Mouse (Mus musculus): ENCODE measurements around the gene Rxrb. TPM values are rescaled to one million over a fixed set of nuclear protein-coding genes. Genes with fewer than 3 reads are reported as not detected.

The Rxrb gene
- polyA plus RNA-seq, 1 experiment from 2014 or later = 61.1 TPM

GRCm38 (mm10) chr17:34077549-34077948 is 45.9 kb downstream of the Rxrb start:
- Histone ChIP-seq H3K27me3 (peaks cover 11% of the 10 kb centered on the region), H3K36me3 (no peaks in the 10 kb centered on the region), H3K9me3 (no peaks in the 10 kb centered on the region), H3K27ac (replicated peaks) (no peak overlapping the region), H3K4me3 (no peak overlapping the region), H3K4me2 (no peak overlapping the region), H3K9ac (no peak overlapping the region), H3K4me1 (replicated peaks) (peaks cover 3% of the 10 kb centered on the region; the same call in 1 of the 2 replicates)
- no peak for ATAC-seq (ENCODE audit: low FRiP score, low read depth)
- WGBS = under 1% methylated on average over 9 of the region's 9 CpGs

GRCm38 (mm10) chr17:34078148-34078547 is 46.5 kb downstream of the Rxrb start:
- Histone ChIP-seq H3K4me3 (no peak overlapping the region), H3K27me3 (peaks cover 11% of the 10 kb centered on the region), H3K9me3 (no peaks in the 10 kb centered on the region), H3K4me1 (replicated peaks) (peaks cover 6% of the 10 kb centered on the region; the same call in 1 of the 2 replicates), H3K36me3 (no peaks in the 10 kb centered on the region), H3K27ac (replicated peaks) (no peak overlapping the region), H3K9ac (no peak overlapping the region), H3K4me2 (no peak overlapping the region)
- no peak for ATAC-seq (ENCODE audit: low FRiP score, low read depth)
- 49% methylated on average over 4 of the region's 4 CpGs for WGBS

GRCm38 (mm10) chr17:34079002-34079401 is 47.4 kb downstream of the Rxrb start:
- Histone ChIP-seq H3K27me3 (peaks cover 11% of the 10 kb centered on the region), H3K9ac (no peak overlapping the region), H3K4me3 (no peak overlapping the region), H3K4me1 (replicated peaks) (peaks cover 7% of the 10 kb centered on the region; the same call in 1 of the 2 replicates), H3K9me3 (no peaks in the 10 kb centered on the region), H3K36me3 (no peaks in the 10 kb centered on the region), H3K27ac (replicated peaks) (no peak overlapping the region), H3K4me2 (no peak overlapping the region)
- WGBS = 92% methylated on average over 11 of the region's 11 CpGs
- ATAC-seq (ENCODE audit: low FRiP score, low read depth) = no peak

GRCm38 (mm10) chr17:34079621-34080020 is 48.0 kb downstream of the Rxrb start:
- no peak overlapping the region for H3K4me3 ChIP-seq
- H3K4me1 ChIP-seq (replicated peaks) = peaks cover 7% of the 10 kb centered on the region; the same call in 1 of the 2 replicates
- WGBS = 15% methylated on average over 5 of the region's 5 CpGs
- no peaks in the 10 kb centered on the region for H3K36me3 ChIP-seq
- no peaks in the 10 kb centered on the region for H3K9me3 ChIP-seq
- H3K4me2 ChIP-seq = no peak overlapping the region; the same call in 1 of the 2 replicates
- peaks cover 11% of the 10 kb centered on the region for H3K27me3 ChIP-seq
- H3K27ac ChIP-seq (replicated peaks) = no peak overlapping the region
- no peak overlapping the region for H3K9ac ChIP-seq
- ATAC-seq (ENCODE audit: low FRiP score, low read depth) = peak; percentile 91

GRCm38 (mm10) chr17:34083104-34083503 is 51.5 kb downstream of the Rxrb start:
- H3K4me2 ChIP-seq = peak overlapping the region; percentile 21; the same call in 1 of the 2 replicates
- H3K27me3 ChIP-seq = no peaks in the 10 kb centered on the region
- no peaks in the 10 kb centered on the region for H3K36me3 ChIP-seq
- WGBS = 4% methylated on average over 8 of the region's 8 CpGs
- H3K27ac ChIP-seq (replicated peaks) = no peak overlapping the region
- no peak for ATAC-seq (ENCODE audit: low FRiP score, low read depth)
- no peaks in the 10 kb centered on the region for H3K9me3 ChIP-seq
- no peak overlapping the region for H3K9ac ChIP-seq
- no peak overlapping the region for H3K4me3 ChIP-seq
- H3K4me1 ChIP-seq (replicated peaks) = 0 out of 2 replicates have a peak, but pooled peaks cover 4% of the 10 kb centered on the region

- H3K27me3 ChIP-seq = no peaks in the 10 kb centered on the region
Observed at GRCm38 (mm10) chr17:34087386-34087785, 55.8 kb downstream of the Rxrb start.

More at GRCm38 (mm10) chr17:34087386-34087785, 55.8 kb downstream of the Rxrb start:
- no peak overlapping the region for H3K4me3 ChIP-seq
- 0 out of 2 replicates have a peak, but pooled peaks cover 4% of the 10 kb centered on the region for H3K4me1 ChIP-seq (replicated peaks)
- H3K9ac ChIP-seq = no peak overlapping the region
- ATAC-seq (ENCODE audit: low FRiP score, low read depth) = no peak
- no peak overlapping the region for H3K27ac ChIP-seq (replicated peaks)
- no peak overlapping the region for H3K4me2 ChIP-seq
- H3K36me3 ChIP-seq = no peaks in the 10 kb centered on the region
- 46% methylated on average over 2 of the region's 2 CpGs for WGBS
- H3K9me3 ChIP-seq = no peaks in the 10 kb centered on the region

MicroRNAs within 50 kb of the gene (microRNA counts, 519-probe panel; counts per million panel counts)
- microRNA mmu-miR-219 = 3,768 counts per million, percentile 80 among the panel's probes with 10 or more counts

Small RNA genes within 50 kb of the gene (microRNA-seq; reads per million reads assigned to microRNA genes)
- not detected for gene Mir219a-1
- gene Mir219c = not detected

Other genes starting within 250 kb of the Rxrb start
- gene Angptl4, start 250.0 kb upstream of the Rxrb start, polyA plus RNA-seq (2015; fragmentation: Nextera tagmentation; extraction: Ambion mirVana) = 23.2 and 23.9 TPM in 2 replicates
- 50.4 and 57.1 TPM in 2 replicates for gene Kank3, start 221.3 kb upstream of the Rxrb start, polyA plus RNA-seq (2015; fragmentation: Nextera tagmentation; extraction: Ambion mirVana)
- 474 and 594 TPM in 2 replicates for gene Rps28, start 207.2 kb upstream of the Rxrb start, polyA plus RNA-seq (2015; fragmentation: Nextera tagmentation; extraction: Ambion mirVana)
- gene Ndufa7, start 207.2 kb upstream of the Rxrb start, polyA plus RNA-seq (2015; fragmentation: Nextera tagmentation; extraction: Ambion mirVana) = 496 and 540 TPM in 2 replicates
- 54.7 and 55.3 TPM in 2 replicates for gene Cd320, start 188.7 kb upstream of the Rxrb start, polyA plus RNA-seq (2015; fragmentation: Nextera tagmentation; extraction: Ambion mirVana)
- gene Gm7029, start 158.0 kb upstream of the Rxrb start, polyA plus RNA-seq (2015; fragmentation: Nextera tagmentation; extraction: Ambion mirVana) = not detected in 2 replicates
- 2.2 and 2.7 TPM in 2 replicates for gene Kifc1, start 141.2 kb upstream of the Rxrb start, polyA plus RNA-seq (2015; fragmentation: Nextera tagmentation; extraction: Ambion mirVana)
- 0.26 TPM in 1 of 2 replicates, not detected in the other for gene Platr17, start 126.7 kb upstream of the Rxrb start, polyA plus RNA-seq (2015; fragmentation: Nextera tagmentation; extraction: Ambion mirVana)
- gene Daxx, start 122.4 kb upstream of the Rxrb start, polyA plus RNA-seq (2015; fragmentation: Nextera tagmentation; extraction: Ambion mirVana) = 50.3 and 55.9 TPM in 2 replicates
- gene Tapbp, start 115.9 kb upstream of the Rxrb start, polyA plus RNA-seq (2015; fragmentation: Nextera tagmentation; extraction: Ambion mirVana) = 30.5 and 33.2 TPM in 2 replicates
- 17.1 TPM in 2 replicates for gene Zbtb22, start 115.9 kb upstream of the Rxrb start, polyA plus RNA-seq (2015; fragmentation: Nextera tagmentation; extraction: Ambion mirVana)
- gene Rgl2, start 102.3 kb upstream of the Rxrb start, polyA plus RNA-seq (2015; fragmentation: Nextera tagmentation; extraction: Ambion mirVana) = 55.1 and 60.1 TPM in 2 replicates
- gene Pfdn6, start 91.5 kb upstream of the Rxrb start, polyA plus RNA-seq (2015; fragmentation: Nextera tagmentation; extraction: Ambion mirVana) = 172 and 185 TPM in 2 replicates
- 24.3 and 26.5 TPM in 2 replicates for gene Wdr46, start 91.2 kb upstream of the Rxrb start, polyA plus RNA-seq (2015; fragmentation: Nextera tagmentation; extraction: Ambion mirVana)
- 12.8 and 14.1 TPM in 2 replicates for gene B3galt4, start 80.3 kb upstream of the Rxrb start, polyA plus RNA-seq (2015; fragmentation: Nextera tagmentation; extraction: Ambion mirVana)
- 74.8 and 76.6 TPM in 2 replicates for gene Vps52, start 76.0 kb upstream of the Rxrb start, polyA plus RNA-seq (2015; fragmentation: Nextera tagmentation; extraction: Ambion mirVana)
- 701 and 784 TPM in 2 replicates for gene Rps18, start 75.8 kb upstream of the Rxrb start, polyA plus RNA-seq (2015; fragmentation: Nextera tagmentation; extraction: Ambion mirVana)
- 19.5 and 25.2 TPM in 2 replicates for gene H2-K1, start 31.5 kb upstream of the Rxrb start, polyA plus RNA-seq (2015; fragmentation: Nextera tagmentation; extraction: Ambion mirVana)
- gene Ring1, start 7.1 kb upstream of the Rxrb start, polyA plus RNA-seq (2015; fragmentation: Nextera tagmentation; extraction: Ambion mirVana) = 22.1 and 24.9 TPM in 2 replicates
- gene H2-Ke6, start 3.8 kb upstream of the Rxrb start, polyA plus RNA-seq (2015; fragmentation: Nextera tagmentation; extraction: Ambion mirVana) = 64.8 and 71.9 TPM in 2 replicates
- gene Slc39a7, start 130 bp upstream of the Rxrb start, polyA plus RNA-seq (2015; fragmentation: Nextera tagmentation; extraction: Ambion mirVana) = 166 and 176 TPM in 2 replicates
- gene Col11a2, start 7.6 kb downstream of the Rxrb start, polyA plus RNA-seq (2015; fragmentation: Nextera tagmentation; extraction: Ambion mirVana) = 4.5 and 5.4 TPM in 2 replicates
- 0.14 TPM in 1 of 2 replicates, not detected in the other for gene H2-Oa, start 60.5 kb downstream of the Rxrb start, polyA plus RNA-seq (2015; fragmentation: Nextera tagmentation; extraction: Ambion mirVana)
- 19.4 and 19.8 TPM in 2 replicates for gene H2-DMa, start 87.7 kb downstream of the Rxrb start, polyA plus RNA-seq (2015; fragmentation: Nextera tagmentation; extraction: Ambion mirVana)
- gene Brd2, start 90.8 kb downstream of the Rxrb start, polyA plus RNA-seq (2015; fragmentation: Nextera tagmentation; extraction: Ambion mirVana) = 122 and 144 TPM in 2 replicates
- 0.20 and 0.38 TPM in 2 replicates for gene H2-DMb2, start 111.5 kb downstream of the Rxrb start, polyA plus RNA-seq (2015; fragmentation: Nextera tagmentation; extraction: Ambion mirVana)
- 0.79 and 1.1 TPM in 2 replicates for gene H2-DMb1, start 121.3 kb downstream of the Rxrb start, polyA plus RNA-seq (2015; fragmentation: Nextera tagmentation; extraction: Ambion mirVana)
- 3.0 and 3.7 TPM in 2 replicates for gene Tap1, start 155.7 kb downstream of the Rxrb start, polyA plus RNA-seq (2015; fragmentation: Nextera tagmentation; extraction: Ambion mirVana)
- 1.4 and 2.4 TPM in 2 replicates for gene Psmb9, start 156.0 kb downstream of the Rxrb start, polyA plus RNA-seq (2015; fragmentation: Nextera tagmentation; extraction: Ambion mirVana)
- 3.3 and 5.7 TPM in 2 replicates for gene Psmb8, start 165.9 kb downstream of the Rxrb start, polyA plus RNA-seq (2015; fragmentation: Nextera tagmentation; extraction: Ambion mirVana)
- 2.2 and 2.3 TPM in 2 replicates for gene Tap2, start 171.7 kb downstream of the Rxrb start, polyA plus RNA-seq (2015; fragmentation: Nextera tagmentation; extraction: Ambion mirVana)
- gene H2-Ob, start 207.1 kb downstream of the Rxrb start, polyA plus RNA-seq (2015; fragmentation: Nextera tagmentation; extraction: Ambion mirVana) = 0.20 and 0.21 TPM in 2 replicates
- gene H2-Ab1, start 225.9 kb downstream of the Rxrb start, polyA plus RNA-seq (2015; fragmentation: Nextera tagmentation; extraction: Ambion mirVana) = 1.6 and 2.5 TPM in 2 replicates

Measured in hindbrain, embryonic 15.5 days (tissue).